Mouse (Mus musculus): ENCODE measurements around the gene Neurod6. TPM values are rescaled to one million over a fixed set of nuclear protein-coding genes. Genes with fewer than 3 reads are reported as not detected.
"Not testable (repeated sequence)": the region's sequence is repeated elsewhere in the genome, so short reads cannot be mapped to it uniquely, and the experiment has no call there.

The Neurod6 gene
- not detected in 2 replicates for polyA plus RNA-seq (2012; rRNA removed)

DNA sequence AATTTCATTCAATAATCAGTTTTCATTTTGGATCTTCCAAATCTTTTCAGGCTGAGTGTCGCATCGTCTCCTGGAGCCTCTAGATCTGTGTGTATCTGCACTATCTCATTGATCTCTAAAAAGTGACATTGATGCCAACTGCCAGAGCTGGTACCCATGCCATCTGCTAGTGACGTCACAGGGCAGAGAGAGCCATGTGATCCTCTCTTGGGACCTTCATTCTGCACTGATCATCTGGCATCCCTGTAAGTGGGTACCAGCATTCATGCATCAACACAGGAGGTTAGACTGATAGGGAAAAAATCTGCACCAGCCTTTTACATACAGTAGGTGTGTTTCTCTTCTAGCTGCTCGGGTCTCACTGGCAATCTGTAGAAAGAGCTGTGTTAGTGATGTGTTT lies at the start of gene Neurod6:
Gene Neurod6, minus strand, starts transcription at position 290 of the 400 bp plus-strand sequence.
- no peaks in the 10 kb centered on the region for H3K4me1 ChIP-seq (ENCODE audit: control insufficient read depth, insufficient read depth, low read length)
- no peaks in the 10 kb centered on the region for H3K27me3 ChIP-seq (replicated peaks; ENCODE audit: control insufficient read depth, insufficient read depth, low read length)
- 75% methylated on average over 4 of the region's 4 CpGs for WGBS
- no peaks in the 10 kb centered on the region for H3K36me3 ChIP-seq (ENCODE audit: control insufficient read depth, insufficient read depth, low read length)
- no peak for TF ChIP-seq POLR2A (IDR thresholded peaks at IDR 0.05; ENCODE audit: low read depth, low read length)
- no peak for TF ChIP-seq CTCF (conservative IDR thresholded peaks at IDR 0.05; ENCODE audit: insufficient read depth, insufficient read length, low read depth, low read length)
- DNase-seq = no peak
- no peak within 1 kb of the TSS for H3K27ac ChIP-seq (ENCODE audit: insufficient read depth, low read depth, low read length)
- H3K4me3 ChIP-seq (ENCODE audit: insufficient read depth, low read depth, low read length) = no peak within 1 kb of the TSS

DNA sequence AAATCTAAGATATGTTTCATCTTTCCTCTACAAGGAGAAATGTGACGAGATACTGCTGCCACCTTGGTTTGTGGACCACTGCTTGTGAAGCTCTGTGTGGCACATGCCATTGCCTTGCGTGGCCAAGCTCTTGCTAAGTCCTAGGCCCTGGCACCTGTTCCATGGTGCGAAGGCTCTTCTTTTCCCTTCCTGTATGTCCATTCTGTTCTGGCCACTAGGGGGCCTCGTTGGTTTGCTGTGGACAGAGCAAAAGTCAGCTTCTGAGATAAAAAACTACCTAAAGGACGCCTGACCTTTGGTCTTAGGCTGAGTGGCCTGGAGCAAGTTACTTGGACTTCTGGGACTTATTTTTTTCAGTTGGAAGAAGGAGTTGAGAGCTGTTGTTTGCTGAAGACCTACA lies 36.1 kb upstream of the Neurod6 start:
- no peaks in the 10 kb centered on the region for H3K27me3 ChIP-seq (replicated peaks; ENCODE audit: control insufficient read depth, insufficient read depth, low read length)
- peak; percentile 29 for DNase-seq
- 30% methylated on average over 5 of the region's 5 CpGs for WGBS
- TF ChIP-seq POLR2A (IDR thresholded peaks at IDR 0.05; ENCODE audit: low read depth, low read length) (no peak), CTCF (conservative IDR thresholded peaks at IDR 0.05; ENCODE audit: insufficient read depth, insufficient read length, low read depth, low read length) (peak; percentile 57)
- no peak overlapping the region for H3K4me3 ChIP-seq (ENCODE audit: insufficient read depth, low read depth, low read length)
- no peak overlapping the region for H3K27ac ChIP-seq (ENCODE audit: insufficient read depth, low read depth, low read length)
- H3K36me3 ChIP-seq (ENCODE audit: control insufficient read depth, insufficient read depth, low read length) = no peaks in the 10 kb centered on the region
- H3K4me1 ChIP-seq (ENCODE audit: control insufficient read depth, insufficient read depth, low read length) = no peaks in the 10 kb centered on the region

DNA sequence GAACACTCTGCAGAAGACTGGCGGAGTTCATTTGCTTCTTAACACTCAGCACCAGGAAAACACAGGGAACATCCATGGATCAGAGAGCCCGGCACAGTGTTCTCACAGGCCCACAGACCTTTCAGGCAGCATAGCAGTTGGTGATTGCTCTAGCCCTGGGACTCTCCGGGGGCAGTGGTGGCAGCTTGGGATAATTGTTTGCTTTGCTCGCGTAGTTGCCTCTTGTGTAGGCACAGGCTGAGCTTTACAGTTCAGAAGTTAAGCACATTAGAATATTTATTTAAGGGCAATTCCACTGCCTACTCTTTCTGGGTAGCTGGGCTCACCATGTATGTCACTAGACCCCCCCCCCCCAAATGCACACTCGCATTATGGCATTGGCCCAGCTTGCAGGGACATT lies 34.4 kb upstream of the Neurod6 start:
- no peak overlapping the region for H3K27ac ChIP-seq (ENCODE audit: insufficient read depth, low read depth, low read length)
- H3K27me3 ChIP-seq (replicated peaks; ENCODE audit: control insufficient read depth, insufficient read depth, low read length) = no peaks in the 10 kb centered on the region
- H3K36me3 ChIP-seq (ENCODE audit: control insufficient read depth, insufficient read depth, low read length) = no peaks in the 10 kb centered on the region
- no peaks in the 10 kb centered on the region for H3K4me1 ChIP-seq (ENCODE audit: control insufficient read depth, insufficient read depth, low read length)
- WGBS = 74% methylated on average over 6 of the region's 6 CpGs
- TF ChIP-seq POLR2A (IDR thresholded peaks at IDR 0.05; ENCODE audit: low read depth, low read length) (no peak), CTCF (conservative IDR thresholded peaks at IDR 0.05; ENCODE audit: insufficient read depth, insufficient read length, low read depth, low read length) (no peak)
- no peak for DNase-seq
- no peak overlapping the region for H3K4me3 ChIP-seq (ENCODE audit: insufficient read depth, low read depth, low read length)

DNA sequence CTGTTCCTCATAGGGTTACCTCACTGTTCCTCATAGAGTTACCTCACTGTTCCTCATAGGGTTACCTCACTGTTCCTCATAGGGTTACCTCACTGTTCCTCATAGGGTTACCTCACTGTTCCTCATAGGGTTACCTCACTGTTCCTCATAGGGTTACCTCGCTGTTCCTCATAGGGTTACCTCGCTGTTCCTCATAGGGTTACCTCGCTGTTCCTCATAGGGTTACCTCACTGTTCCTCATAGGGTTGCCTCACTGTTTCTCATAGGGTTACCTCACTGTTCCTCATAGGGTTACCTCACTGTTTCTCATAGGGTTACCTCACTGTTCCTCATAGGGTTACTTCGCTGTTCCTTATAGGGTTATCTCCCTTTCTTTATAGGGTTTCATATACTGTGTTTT lies 29.9 kb upstream of the Neurod6 start:
- H3K36me3 ChIP-seq (ENCODE audit: control insufficient read depth, insufficient read depth, low read length); DNase-seq; H3K4me1 ChIP-seq (ENCODE audit: control insufficient read depth, insufficient read depth, low read length); H3K27ac ChIP-seq (ENCODE audit: insufficient read depth, low read depth, low read length); H3K27me3 ChIP-seq (replicated peaks; ENCODE audit: control insufficient read depth, insufficient read depth, low read length); H3K4me3 ChIP-seq (ENCODE audit: insufficient read depth, low read depth, low read length): not testable (repeated sequence)
- WGBS = 89% methylated on average over 4 of the region's 4 CpGs

DNA sequence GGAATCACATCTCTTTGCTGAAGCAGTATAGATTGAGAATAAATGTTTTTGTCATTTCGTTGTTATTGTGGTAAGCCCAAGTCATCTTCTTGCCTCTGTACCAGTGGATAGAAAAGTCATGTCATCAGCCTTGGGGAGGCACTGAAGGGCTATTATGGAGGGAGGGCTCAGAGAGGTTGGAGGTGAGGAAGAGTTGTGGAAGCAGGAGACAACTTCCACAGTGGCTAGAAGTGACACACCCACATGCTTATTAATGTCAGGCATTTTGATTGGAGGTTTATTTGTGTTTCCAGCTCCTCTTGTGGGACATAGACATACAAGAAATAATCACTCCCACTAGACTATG lies 23.7 kb upstream of the Neurod6 start:
- DNase-seq = no peak
- TF ChIP-seq CTCF (conservative IDR thresholded peaks at IDR 0.05; ENCODE audit: insufficient read depth, insufficient read length, low read depth, low read length) (no peak), POLR2A (IDR thresholded peaks at IDR 0.05; ENCODE audit: low read depth, low read length) (no peak)
- H3K27ac ChIP-seq (ENCODE audit: insufficient read depth, low read depth, low read length) = no peak overlapping the region
- no peaks in the 10 kb centered on the region for H3K4me1 ChIP-seq (ENCODE audit: control insufficient read depth, insufficient read depth, low read length)
- WGBS = 88% methylated on average over 1 of the region's 1 CpGs
- H3K36me3 ChIP-seq (ENCODE audit: control insufficient read depth, insufficient read depth, low read length) = no peaks in the 10 kb centered on the region
- no peak overlapping the region for H3K4me3 ChIP-seq (ENCODE audit: insufficient read depth, low read depth, low read length)
- H3K27me3 ChIP-seq (replicated peaks; ENCODE audit: control insufficient read depth, insufficient read depth, low read length) = no peaks in the 10 kb centered on the region

DNA sequence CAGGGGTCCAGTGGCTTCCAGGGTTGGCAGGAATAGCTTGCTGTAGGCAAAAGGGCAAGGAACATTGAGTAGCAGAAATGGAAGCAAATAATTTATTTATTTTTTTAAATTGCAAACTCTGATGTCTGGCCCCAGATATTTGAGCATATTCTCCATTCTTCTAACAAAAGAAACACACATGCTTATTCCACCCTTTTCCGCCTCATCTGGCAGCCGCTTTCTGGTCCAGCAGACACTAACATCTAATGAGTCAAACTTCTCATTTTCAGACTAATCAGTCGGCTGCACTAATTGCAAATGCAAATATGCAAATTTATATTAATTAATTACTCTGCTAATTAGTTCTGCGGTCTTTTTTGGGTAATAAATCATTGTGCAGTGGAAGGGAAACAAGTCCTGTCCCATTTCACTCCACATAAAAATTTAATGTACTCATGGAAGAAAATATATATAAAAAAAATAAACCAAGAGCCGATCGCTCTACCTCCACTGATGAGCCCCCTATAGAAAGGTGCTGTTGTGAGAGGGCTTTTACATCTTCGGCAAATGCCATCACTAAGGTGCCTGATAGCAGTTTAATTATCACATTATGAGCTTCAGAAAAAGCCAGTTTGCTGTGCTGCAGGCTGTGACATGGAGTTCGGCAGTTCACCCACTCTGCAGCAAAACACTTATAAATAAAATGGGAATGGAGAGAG lies 23.1 kb upstream of the Neurod6 start:
- 77% methylated on average over 8 of the region's 8 CpGs for WGBS
- Histone ChIP-seq H3K4me3 (ENCODE audit: insufficient read depth, low read depth, low read length) (no peak overlapping the region), H3K27ac (ENCODE audit: insufficient read depth, low read depth, low read length) (no peak overlapping the region), H3K36me3 (ENCODE audit: control insufficient read depth, insufficient read depth, low read length) (no peaks in the 10 kb centered on the region), H3K27me3 (replicated peaks; ENCODE audit: control insufficient read depth, insufficient read depth, low read length) (no peaks in the 10 kb centered on the region), H3K4me1 (ENCODE audit: control insufficient read depth, insufficient read depth, low read length) (no peaks in the 10 kb centered on the region)
- TF ChIP-seq POLR2A (IDR thresholded peaks at IDR 0.05; ENCODE audit: low read depth, low read length) (no peak), CTCF (conservative IDR thresholded peaks at IDR 0.05; ENCODE audit: insufficient read depth, insufficient read length, low read depth, low read length) (no peak)
- no peak for DNase-seq

DNA sequence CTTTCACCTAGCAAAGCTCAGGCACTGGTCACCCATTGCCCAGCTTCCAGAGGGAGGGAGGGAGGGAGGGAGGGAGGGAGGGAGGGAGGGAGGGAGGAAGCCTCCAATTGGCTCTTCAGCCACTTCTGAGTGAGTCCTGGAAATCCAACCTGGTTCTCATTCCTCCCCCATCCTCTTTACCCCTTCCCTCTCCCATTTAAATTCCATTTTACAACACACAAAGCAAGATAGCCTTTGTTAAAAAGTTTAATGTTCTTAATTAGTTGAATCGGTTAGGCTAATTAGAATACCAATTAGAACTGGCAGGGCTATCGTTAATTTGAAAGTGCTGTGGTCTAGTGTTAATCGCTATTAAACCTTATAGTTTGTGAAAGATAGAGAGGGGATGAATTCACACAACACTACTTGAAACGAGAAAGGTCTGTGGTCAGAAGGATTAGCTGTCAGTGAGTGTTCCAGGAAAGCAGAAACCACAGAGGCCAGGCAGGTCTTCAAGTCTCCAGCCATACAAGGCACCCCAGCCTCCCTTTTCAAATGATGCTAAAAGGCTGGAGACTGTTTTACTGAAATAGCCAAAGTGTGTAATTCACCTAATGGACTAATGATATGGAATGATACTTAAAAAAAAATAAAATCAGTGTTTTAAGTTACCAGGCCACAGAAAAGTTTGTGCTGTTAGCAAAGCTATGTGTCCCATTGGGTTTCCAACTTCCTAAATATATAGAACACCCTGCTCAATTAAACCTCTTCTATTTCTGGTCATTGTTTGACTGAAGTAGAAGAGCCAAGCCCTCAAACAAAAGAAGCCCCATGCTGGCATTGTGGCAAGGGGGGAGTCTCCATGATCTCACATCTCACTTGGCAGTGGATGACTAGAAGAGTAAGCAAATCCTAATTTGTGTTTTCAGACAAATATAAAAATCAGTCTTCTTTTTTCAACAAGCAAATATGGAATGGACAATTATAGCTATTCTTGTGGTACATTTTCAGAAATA lies 19.6 kb upstream of the Neurod6 start:
- 21% methylated on average over 4 of the region's 4 CpGs for WGBS
- H3K4me3 ChIP-seq (ENCODE audit: insufficient read depth, low read depth, low read length) = no peak overlapping the region
- no peak for DNase-seq
- no peaks in the 10 kb centered on the region for H3K4me1 ChIP-seq (ENCODE audit: control insufficient read depth, insufficient read depth, low read length)
- H3K36me3 ChIP-seq (ENCODE audit: control insufficient read depth, insufficient read depth, low read length) = no peaks in the 10 kb centered on the region
- no peak for TF ChIP-seq POLR2A (IDR thresholded peaks at IDR 0.05; ENCODE audit: low read depth, low read length)
- TF ChIP-seq CTCF (conservative IDR thresholded peaks at IDR 0.05; ENCODE audit: insufficient read depth, insufficient read length, low read depth, low read length) = no peak
- H3K27me3 ChIP-seq (replicated peaks; ENCODE audit: control insufficient read depth, insufficient read depth, low read length) = no peaks in the 10 kb centered on the region
- H3K27ac ChIP-seq (ENCODE audit: insufficient read depth, low read depth, low read length) = no peak overlapping the region
